ENCODE assay signal across 9 mouse cellular contexts in the genomic region with DNA sequence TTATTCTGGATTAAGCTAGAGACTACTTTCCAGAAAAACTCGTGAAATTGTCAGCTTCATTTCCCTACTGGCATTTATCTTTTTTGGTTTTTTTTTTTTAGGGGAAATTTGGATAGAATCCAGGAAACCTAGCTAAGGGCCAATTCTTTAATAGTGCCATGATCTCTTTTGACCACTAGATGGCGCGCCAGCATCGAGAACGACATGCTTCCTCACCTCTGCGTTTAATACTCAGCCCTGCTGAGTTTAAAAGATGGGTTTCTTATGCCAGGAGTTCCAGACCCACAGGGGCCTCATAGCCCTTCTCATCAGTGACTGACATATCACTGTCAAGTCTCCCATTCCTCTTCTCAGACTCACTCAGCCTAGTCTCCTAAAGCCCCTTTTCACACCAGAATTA. TPM values are rescaled to one million over a fixed set of nuclear protein-coding genes. Genes with fewer than 3 reads are reported as not detected.
DNase-seq lines count a peak whose midpoint lies in the region; ATAC-seq lines count a peak whose summit lies in the region.
"Had no signal": no experiment of that assay in that cellular context is flagged by ENCODE, and none has a peak within 500 bp of the region (broad histone marks: within the 10 kb centered on the region; RNA-seq: fewer than 3 reads in every experiment).

No protein-coding gene starts in this region.

- no peak overlapping the region for H3K27ac ChIP-seq in liver, embryonic 11.5 days (ENCODE audit: low read depth, low read length)
- H3K27ac ChIP-seq: embryonic facial prominence, embryonic 15.5 days had no signal

- no peaks in the 10 kb centered on the region for H3K36me3 ChIP-seq in liver, embryonic 11.5 days (ENCODE audit: control insufficient read depth, insufficient read depth, low read length)
- H3K36me3 ChIP-seq: embryonic facial prominence, embryonic 15.5 days had no signal

- ATAC-seq in liver, embryonic 11.5 days (replicated peaks; ENCODE audit: low FRiP score) = no peak

- H3K9ac ChIP-seq in liver, embryonic 11.5 days (ENCODE audit: low read depth, low read length) = no peak overlapping the region
- H3K9ac ChIP-seq: embryonic facial prominence, embryonic 15.5 days had no signal

- H3K4me2 ChIP-seq in liver, embryonic 11.5 days = no peak overlapping the region
- H3K4me2 ChIP-seq: embryonic facial prominence, embryonic 15.5 days had no signal

- no peaks in the 10 kb centered on the region for H3K27me3 ChIP-seq in liver, embryonic 11.5 days (replicated peaks; ENCODE audit: control insufficient read depth, insufficient read depth, low read length)

- peak; percentile 25 for DNase-seq in liver
- no peak for DNase-seq in liver, embryonic 11.5 days (ENCODE audit: low spot score)
- peak; percentile 33 for DNase-seq in adrenal gland, adult 2 months
- peak; percentile 57 for DNase-seq in embryo, embryonic 11 days
- DNase-seq in heart, postnatal 4 days = peak; percentile 70
- peak; percentile 10 to 11 for DNase-seq in left cerebral cortex, adult 8-10 months (ENCODE audit: low spot score in 2 of 2)
- peak; percentile 37 for DNase-seq in naive thymus-derived CD4-positive, alpha-beta T cell, adult 2 months (ENCODE audit: low read depth)
- DNase-seq in thymus, postnatal 4 days = peak; percentile 39

- no peaks in the 10 kb centered on the region for H3K4me1 ChIP-seq in liver, embryonic 11.5 days (replicated peaks; ENCODE audit: control insufficient read depth, insufficient read depth, low read length)
- H3K4me1 ChIP-seq: embryonic facial prominence, embryonic 15.5 days had no signal

- under 1% methylated on average over 6 of the region's 6 CpGs for WGBS in liver, embryonic 11.5 days

- H3K4me3 ChIP-seq in liver, embryonic 11.5 days (ENCODE audit: low read depth, low read length) = no peak overlapping the region
- H3K4me3 ChIP-seq: embryonic facial prominence, embryonic 15.5 days had no signal

- no peaks in the 10 kb centered on the region for H3K9me3 ChIP-seq in liver, embryonic 11.5 days (ENCODE audit: control insufficient read depth, low read length)
- H3K9me3 ChIP-seq: embryonic facial prominence, embryonic 15.5 days had no signal

RNA-seq across cellular contexts. Expression of a gene that starts 15.5 kb away (rescaled TPM):
- polyA plus RNA-seq in liver, embryonic 11.5 days (2014; fragmentation: Nextera tagmentation; extraction: Ambion mirVana) = 0.55 and 0.71 TPM in 2 replicates
- total RNA-seq in adrenal gland, adult 2 months (2021) = not detected
- polyA plus RNA-seq in adrenal gland, adult 2 months (2012; rRNA removed) = not detected in 2 replicates
- total RNA-seq in heart, postnatal 4 days (2021) = under 1 TPM in 1 of 2 experiments, not detected in 1; 0.38 TPM
- total RNA-seq in left cerebral cortex, adult 8-10 months (2022) = 1 to 10 TPM in 1 of 4 experiments, under 1 TPM in 2, not detected in 1; 0.78 to 1.4 (median 0.87) TPM
